Mouse (Mus musculus): Measurements from ENCODE around the gene Olfr462. TPM values are rescaled to one million over a fixed set of nuclear protein-coding genes. Genes with fewer than 3 reads are reported as not detected.
A peak's percentile ranks its signal among the peaks of the same experiment; 100 is the strongest.

Gene Olfr462
- polyA plus RNA-seq, 1 experiment from 2014 or later = not detected

DNA sequence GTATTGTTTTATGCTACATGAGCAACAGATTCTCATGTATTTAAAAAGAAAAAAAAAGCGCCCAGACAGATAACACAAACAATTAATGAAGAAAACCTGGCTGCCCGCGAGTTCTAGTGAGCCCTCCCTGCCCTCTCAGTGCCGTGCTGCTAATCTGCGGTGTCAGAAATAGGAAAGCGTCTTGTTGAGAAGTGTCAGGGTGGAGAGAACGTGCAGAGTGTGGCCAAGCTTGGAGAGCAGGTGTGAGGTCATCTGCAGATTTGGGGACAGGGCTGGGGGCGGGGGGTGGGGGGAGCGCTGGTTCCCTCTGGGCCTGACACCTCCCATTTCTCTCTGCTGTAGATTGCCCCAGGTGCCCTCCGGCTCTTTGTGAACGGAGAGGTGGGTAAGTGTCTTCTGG lies 32.8 kb downstream of the Olfr462 start:
- H3K4me3 ChIP-seq (ENCODE audit: low read depth, low read length) = no peak overlapping the region
- H3K9me3 ChIP-seq (replicated peaks; ENCODE audit: control insufficient read depth, low read length, poor library complexity, severe bottlenecking) = no peaks in the 10 kb centered on the region
- H3K4me2 ChIP-seq (ENCODE audit: low read length) = no peak overlapping the region
- H3K27ac ChIP-seq (ENCODE audit: low read length) = no peak overlapping the region
- 90% methylated on average over 11 of the region's 11 CpGs for WGBS
- H3K36me3 ChIP-seq (ENCODE audit: control insufficient read depth, insufficient read depth, low read length) = no peaks in the 10 kb centered on the region
- no peaks in the 10 kb centered on the region for H3K4me1 ChIP-seq (ENCODE audit: control insufficient read depth, insufficient read depth, low read length)
- no peak overlapping the region for H3K9ac ChIP-seq (ENCODE audit: low read depth, low read length)
- no peaks in the 10 kb centered on the region for H3K27me3 ChIP-seq (ENCODE audit: control insufficient read depth, insufficient read depth, low read depth, low read length)
- ATAC-seq = no peak

DNA sequence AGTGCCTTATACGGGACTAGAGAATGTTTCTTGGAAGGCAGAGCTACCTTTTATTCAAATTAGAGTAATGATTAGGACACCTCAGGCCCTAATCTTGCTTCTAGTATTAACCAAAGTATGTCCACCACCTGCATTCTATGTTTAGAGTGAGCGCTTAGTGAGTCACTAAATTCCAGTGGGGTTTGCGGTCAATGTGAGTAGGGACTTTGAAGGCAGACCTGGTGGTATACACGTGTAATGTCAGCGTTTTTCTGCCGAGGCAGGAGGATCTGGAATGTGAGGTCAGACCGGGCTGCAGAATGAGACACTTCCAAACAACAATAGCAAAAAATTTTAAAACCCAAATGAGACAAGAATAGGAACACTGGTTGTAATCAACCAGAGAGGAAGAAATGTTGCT lies 37.5 kb downstream of the Olfr462 start:
- no peak overlapping the region for H3K9ac ChIP-seq (ENCODE audit: low read depth, low read length)
- H3K4me2 ChIP-seq (ENCODE audit: low read length) = no peak overlapping the region
- H3K9me3 ChIP-seq (replicated peaks; ENCODE audit: control insufficient read depth, low read length, poor library complexity, severe bottlenecking) = no peaks in the 10 kb centered on the region
- no peak for ATAC-seq
- whole genome bisulfite sequencing = 89% methylated on average over 7 of the region's 7 CpGs
- H3K4me1 ChIP-seq (ENCODE audit: control insufficient read depth, insufficient read depth, low read length) = peaks cover 7% of the 10 kb centered on the region
- no peak overlapping the region for H3K4me3 ChIP-seq (ENCODE audit: low read depth, low read length)
- no peaks in the 10 kb centered on the region for H3K27me3 ChIP-seq (ENCODE audit: control insufficient read depth, insufficient read depth, low read depth, low read length)
- no peaks in the 10 kb centered on the region for H3K36me3 ChIP-seq (ENCODE audit: control insufficient read depth, insufficient read depth, low read length)
- no peak overlapping the region for H3K27ac ChIP-seq (ENCODE audit: low read length)

DNA sequence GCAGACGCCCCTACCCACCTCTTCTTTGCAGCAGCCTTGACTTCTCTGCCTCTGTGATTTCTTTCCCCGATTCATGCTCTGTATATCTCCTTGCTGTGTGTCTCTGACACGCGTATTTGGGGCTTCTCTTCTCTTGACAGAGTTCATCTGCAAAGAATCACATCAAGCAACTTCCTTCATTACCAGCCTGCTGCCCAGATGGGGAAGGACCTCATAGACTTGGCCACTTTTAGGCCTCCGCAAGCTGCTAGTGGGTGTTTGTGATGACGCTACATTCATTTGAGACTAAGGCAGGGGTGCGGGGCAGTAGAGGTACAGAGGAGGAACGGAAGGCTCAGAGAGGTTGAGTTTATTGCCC lies 38.5 kb downstream of the Olfr462 start:
- Histone ChIP-seq H3K27ac (ENCODE audit: low read length) (peak overlapping the region; percentile 83), H3K4me3 (ENCODE audit: low read depth, low read length) (peak overlapping the region; percentile 66), H3K36me3 (ENCODE audit: control insufficient read depth, insufficient read depth, low read length) (no peaks in the 10 kb centered on the region), H3K9ac (ENCODE audit: low read depth, low read length) (peak overlapping the region; percentile 62), H3K9me3 (replicated peaks; ENCODE audit: control insufficient read depth, low read length, poor library complexity, severe bottlenecking) (no peaks in the 10 kb centered on the region), H3K4me1 (ENCODE audit: control insufficient read depth, insufficient read depth, low read length) (peaks cover 7% of the 10 kb centered on the region), H3K4me2 (ENCODE audit: low read length) (peak overlapping the region; percentile 86), H3K27me3 (ENCODE audit: control insufficient read depth, insufficient read depth, low read depth, low read length) (no peaks in the 10 kb centered on the region)
- peak; percentile 22; the same call in 1 of the 2 replicates for ATAC-seq
- 25% methylated on average over 8 of the region's 8 CpGs for WGBS

DNA sequence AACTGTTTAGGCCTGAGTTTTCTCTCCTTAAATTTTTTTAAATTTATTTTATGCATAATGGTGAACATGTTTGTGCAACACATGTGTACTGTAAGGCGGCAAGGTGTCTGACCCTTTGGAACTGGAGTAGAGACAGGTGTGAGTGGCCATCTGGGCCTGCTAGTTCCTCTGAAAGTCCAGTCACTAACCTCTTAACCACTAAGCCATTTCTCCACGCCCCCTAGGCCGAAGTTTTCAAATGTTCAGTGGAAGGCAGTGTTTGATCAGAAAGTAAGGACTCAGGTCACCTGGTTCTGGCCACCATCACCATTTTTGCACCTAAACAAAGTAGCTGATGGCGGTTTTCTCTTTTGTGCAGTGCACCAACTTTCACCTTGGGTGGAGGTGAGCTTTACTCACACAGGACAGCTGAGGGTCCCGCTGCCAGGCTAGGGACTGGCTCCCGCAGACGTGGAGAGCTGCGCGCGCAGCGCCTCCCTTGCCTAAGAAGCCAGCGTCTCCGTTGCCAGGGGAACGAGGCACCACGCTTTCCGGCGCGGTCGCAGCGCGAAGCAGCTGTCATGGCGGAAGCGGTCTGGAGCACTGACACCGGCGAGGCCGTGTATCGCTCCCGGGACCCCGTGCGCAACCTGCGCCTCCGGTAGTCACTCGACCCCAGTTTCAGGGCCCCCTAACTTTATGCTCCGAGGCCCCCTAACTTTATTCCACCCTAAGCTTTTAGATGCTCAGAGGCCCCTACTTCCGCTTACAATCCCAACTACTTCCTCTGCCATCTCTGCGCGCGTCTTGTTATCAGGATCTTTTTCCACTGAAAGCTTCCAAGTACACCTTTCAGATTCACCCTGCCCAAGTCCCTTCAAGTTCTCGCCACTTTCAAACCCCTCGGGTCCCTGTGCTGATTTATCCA lies 39.1 kb downstream of the Olfr462 start, which contains the start of gene Mks1:
Gene Mks1, plus strand, starts transcription at position 526 of the 907 bp plus-strand sequence.
- H3K27me3 ChIP-seq (ENCODE audit: control insufficient read depth, insufficient read depth, low read depth, low read length) = no peaks in the 10 kb centered on the region
- H3K4me1 ChIP-seq (ENCODE audit: control insufficient read depth, insufficient read depth, low read length) = peaks cover 7% of the 10 kb centered on the region
- peak within 1 kb of the TSS; percentile 66 for H3K4me3 ChIP-seq (ENCODE audit: low read depth, low read length)
- 4% methylated on average over 40 of the region's 40 CpGs for WGBS
- H3K4me2 ChIP-seq (ENCODE audit: low read length) = peak within 1 kb of the TSS; percentile 86
- H3K9me3 ChIP-seq (replicated peaks; ENCODE audit: control insufficient read depth, low read length, poor library complexity, severe bottlenecking) = no peaks in the 10 kb centered on the region
- peak within 1 kb of the TSS; percentile 62 for H3K9ac ChIP-seq (ENCODE audit: low read depth, low read length)
- peak within 1 kb of the TSS; percentile 83 for H3K27ac ChIP-seq (ENCODE audit: low read length)
- H3K36me3 ChIP-seq (ENCODE audit: control insufficient read depth, insufficient read depth, low read length) = no peaks in the 10 kb centered on the region
- peak; percentile 97 for ATAC-seq

GRCm38 (mm10) chr11:87847884-87848283 lies 44.2 kb downstream of the Olfr462 start:
- H3K4me3 ChIP-seq (ENCODE audit: low read depth, low read length) = no peak overlapping the region
- no peaks in the 10 kb centered on the region for H3K9me3 ChIP-seq (replicated peaks; ENCODE audit: control insufficient read depth, low read length, poor library complexity, severe bottlenecking)
- 75% methylated on average over 6 of the region's 6 CpGs for WGBS
- H3K27me3 ChIP-seq (ENCODE audit: control insufficient read depth, insufficient read depth, low read depth, low read length) = no peaks in the 10 kb centered on the region
- H3K36me3 ChIP-seq (ENCODE audit: control insufficient read depth, insufficient read depth, low read length) = no peaks in the 10 kb centered on the region
- no peak for ATAC-seq
- no peak overlapping the region for H3K27ac ChIP-seq (ENCODE audit: low read length)
- no peak overlapping the region for H3K4me2 ChIP-seq (ENCODE audit: low read length)
- no peak overlapping the region for H3K9ac ChIP-seq (ENCODE audit: low read depth, low read length)
- H3K4me1 ChIP-seq (ENCODE audit: control insufficient read depth, insufficient read depth, low read length) = peaks cover 3% of the 10 kb centered on the region

DNA sequence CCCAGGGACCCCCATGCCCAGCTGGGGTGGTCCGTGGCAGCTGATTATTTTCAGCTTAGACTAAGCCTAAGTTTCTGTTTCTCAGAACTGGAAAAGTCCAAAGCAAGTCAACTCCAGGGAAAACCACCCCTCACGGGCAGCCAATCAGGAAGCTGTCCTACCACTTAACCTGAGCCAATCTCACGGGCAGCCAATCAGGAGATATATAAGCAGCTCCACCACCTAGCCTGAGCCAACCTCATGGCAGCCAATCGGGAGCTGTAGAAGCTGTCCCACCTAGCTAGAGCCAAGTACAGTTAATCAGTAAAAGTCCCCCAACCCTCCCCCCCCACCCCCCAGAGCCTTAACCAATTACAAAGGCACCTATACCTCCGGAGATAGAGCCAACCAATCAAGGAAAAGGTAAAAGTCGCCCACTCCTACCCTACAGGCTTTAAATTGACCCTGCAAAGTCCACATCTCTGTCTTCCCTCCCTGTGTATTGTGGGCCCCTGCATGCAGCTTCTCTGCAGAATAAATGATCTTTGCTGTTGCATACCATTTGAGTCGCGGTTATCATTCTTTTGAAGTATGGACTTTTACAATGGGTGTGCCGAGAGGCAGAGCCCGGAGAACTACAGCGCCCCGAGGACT lies 45.0 kb downstream of the Olfr462 start:
- Histone ChIP-seq H3K9ac (ENCODE audit: low read depth, low read length) (no peak overlapping the region), H3K27ac (ENCODE audit: low read length) (no peak overlapping the region), H3K36me3 (ENCODE audit: control insufficient read depth, insufficient read depth, low read length) (no peaks in the 10 kb centered on the region), H3K27me3 (ENCODE audit: control insufficient read depth, insufficient read depth, low read depth, low read length) (no peaks in the 10 kb centered on the region), H3K4me3 (ENCODE audit: low read depth, low read length) (no peak overlapping the region), H3K9me3 (replicated peaks; ENCODE audit: control insufficient read depth, low read length, poor library complexity, severe bottlenecking) (no peaks in the 10 kb centered on the region), H3K4me1 (ENCODE audit: control insufficient read depth, insufficient read depth, low read length) (no peaks in the 10 kb centered on the region), H3K4me2 (ENCODE audit: low read length) (no peak overlapping the region)
- no peak for ATAC-seq
- WGBS = 84% methylated on average over 12 of the region's 12 CpGs

DNA sequence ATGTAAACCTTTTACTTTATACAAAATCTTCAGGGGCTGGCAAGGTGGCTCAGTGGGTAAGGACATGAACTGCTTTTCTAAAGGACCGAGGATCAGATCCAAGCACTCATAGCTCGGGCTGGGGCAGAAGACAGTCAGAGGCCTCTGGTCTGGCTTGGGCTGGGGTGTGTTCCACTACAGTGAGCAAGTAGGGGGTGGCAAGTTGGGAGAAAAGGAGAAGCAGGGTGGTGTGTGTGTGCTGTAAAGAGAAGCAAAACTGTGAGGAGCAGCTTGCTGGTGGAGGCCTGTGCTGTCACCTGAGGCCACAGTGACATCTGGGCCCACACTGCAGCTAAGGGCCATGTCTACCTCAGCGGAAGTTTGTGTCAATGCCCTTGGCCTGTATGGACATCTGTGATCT lies 50.6 kb downstream of the Olfr462 start:
- Histone ChIP-seq H3K9me3 (replicated peaks; ENCODE audit: control insufficient read depth, low read length, poor library complexity, severe bottlenecking) (no peaks in the 10 kb centered on the region), H3K36me3 (ENCODE audit: control insufficient read depth, insufficient read depth, low read length) (no peaks in the 10 kb centered on the region), H3K4me1 (ENCODE audit: control insufficient read depth, insufficient read depth, low read length) (no peaks in the 10 kb centered on the region), H3K27ac (ENCODE audit: low read length) (no peak overlapping the region), H3K4me3 (ENCODE audit: low read depth, low read length) (no peak overlapping the region), H3K4me2 (ENCODE audit: low read length) (no peak overlapping the region), H3K9ac (ENCODE audit: low read depth, low read length) (no peak overlapping the region), H3K27me3 (ENCODE audit: control insufficient read depth, insufficient read depth, low read depth, low read length) (no peaks in the 10 kb centered on the region)
- 86% methylated on average over 3 of the region's 3 CpGs for WGBS
- ATAC-seq = no peak

- ATAC-seq = no peak
- Histone ChIP-seq H3K27ac (ENCODE audit: low read length) (no peak overlapping the region), H3K4me1 (ENCODE audit: control insufficient read depth, insufficient read depth, low read length) (no peaks in the 10 kb centered on the region), H3K9ac (ENCODE audit: low read depth, low read length) (no peak overlapping the region), H3K36me3 (ENCODE audit: control insufficient read depth, insufficient read depth, low read length) (no peaks in the 10 kb centered on the region), H3K4me3 (ENCODE audit: low read depth, low read length) (no peak overlapping the region), H3K9me3 (replicated peaks; ENCODE audit: control insufficient read depth, low read length, poor library complexity, severe bottlenecking) (no peaks in the 10 kb centered on the region), H3K27me3 (ENCODE audit: control insufficient read depth, insufficient read depth, low read depth, low read length) (no peaks in the 10 kb centered on the region), H3K4me2 (ENCODE audit: low read length) (no peak overlapping the region)
- 90% methylated on average over 8 of the region's 8 CpGs for WGBS
Measured at GRCm38 (mm10) chr11:87840676-87841075, 51.4 kb downstream of the Olfr462 start.
